Mouse (Mus musculus): ENCODE measurements around the gene Il1rn. TPM values are rescaled to one million over a fixed set of nuclear protein-coding genes. Genes with fewer than 3 reads are reported as not detected.

Gene Il1rn
- polyA plus RNA-seq, 1 experiment from 2014 or later: 14.2 TPM

DNA sequence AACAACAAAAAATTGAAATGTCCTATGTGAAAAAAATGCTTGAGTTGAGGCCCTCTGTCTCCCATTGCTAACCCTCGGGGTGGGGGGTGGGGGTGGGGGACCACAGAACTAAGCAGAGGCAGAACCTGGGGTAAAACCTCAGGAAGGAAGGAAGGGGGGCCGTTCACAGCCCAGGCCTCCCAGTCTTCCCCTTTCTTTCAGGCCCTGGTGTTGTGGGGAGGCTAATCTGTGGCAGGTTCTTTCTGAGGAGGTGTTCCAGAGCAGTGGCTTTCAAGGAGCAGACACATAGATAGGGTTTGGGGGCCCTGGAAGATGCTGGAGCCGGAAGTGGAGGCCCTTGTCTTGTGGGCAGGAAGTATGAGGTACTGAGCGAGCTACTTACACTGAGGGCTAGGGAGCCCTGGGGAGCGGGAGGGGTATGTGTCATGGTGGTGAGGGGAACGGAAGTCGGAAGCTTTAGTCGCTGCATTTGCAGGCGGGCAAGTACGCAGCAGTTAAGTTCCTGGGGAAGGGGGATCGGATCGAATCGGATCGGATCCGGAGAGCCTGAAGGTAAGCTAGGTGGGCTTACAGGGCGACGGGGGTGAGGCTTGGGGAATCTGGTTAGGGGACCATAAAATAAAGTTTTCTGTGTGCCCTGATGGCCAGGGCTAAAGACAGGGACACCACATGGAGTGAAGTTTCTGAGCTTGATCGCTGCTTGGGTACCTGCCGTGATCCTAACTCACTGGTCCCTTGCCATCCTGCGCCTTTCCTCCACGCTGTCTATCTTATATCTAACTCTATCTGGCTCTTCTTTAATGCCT is 49.7 kb downstream of the Il1rn start:
- H3K9ac ChIP-seq (ENCODE audit: low read depth, low read length): peak overlapping the region; percentile 58
- H3K4me2 ChIP-seq (ENCODE audit: low read depth, low read length): peak overlapping the region; percentile 66
- H3K4me1 ChIP-seq (ENCODE audit: control insufficient read depth, low read depth, low read length): peaks cover 20% of the 10 kb centered on the region
- H3K36me3 ChIP-seq (ENCODE audit: control insufficient read depth, insufficient read depth): no peaks in the 10 kb centered on the region
- peak; percentile 38 for ATAC-seq (ENCODE audit: low read depth)
- 18% methylated on average over 21 of the region's 21 CpGs for WGBS (ENCODE audit: insufficient replicate concordance)
- peak overlapping the region; percentile 81 for H3K27ac ChIP-seq (ENCODE audit: low read length)
- no peaks in the 10 kb centered on the region for H3K27me3 ChIP-seq (ENCODE audit: control insufficient read depth, insufficient read depth, low read depth, low read length)
- H3K4me3 ChIP-seq (ENCODE audit: low read depth, low read length): peak overlapping the region; percentile 59
- no peaks in the 10 kb centered on the region for H3K9me3 ChIP-seq (replicated peaks; ENCODE audit: control insufficient read depth, low read length)

DNA sequence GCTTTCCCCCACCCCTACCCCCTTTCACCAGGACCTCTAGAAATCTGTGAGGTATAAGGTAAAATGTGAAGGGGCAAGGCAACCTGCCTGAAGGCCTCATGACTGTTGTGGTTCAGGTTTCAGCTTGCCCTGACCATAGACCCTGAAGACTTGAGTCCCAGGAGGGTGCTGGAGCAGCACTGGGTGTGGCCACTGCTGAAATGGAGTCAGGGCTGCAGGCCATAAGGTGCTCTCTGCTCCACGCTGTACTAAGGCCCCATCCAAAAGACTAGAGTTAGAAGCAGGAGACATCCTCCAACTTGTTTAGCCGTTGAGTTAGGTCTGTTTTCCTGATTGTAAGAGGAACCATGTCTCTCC is 50.3 kb downstream of the Il1rn start:
- no peak for ATAC-seq (ENCODE audit: low read depth)
- Histone ChIP-seq H3K4me2 (ENCODE audit: low read depth, low read length) (peak overlapping the region; percentile 66), H3K4me3 (ENCODE audit: low read depth, low read length) (peak overlapping the region; percentile 59), H3K27me3 (ENCODE audit: control insufficient read depth, insufficient read depth, low read depth, low read length) (no peaks in the 10 kb centered on the region), H3K9me3 (replicated peaks; ENCODE audit: control insufficient read depth, low read length) (no peaks in the 10 kb centered on the region), H3K9ac (ENCODE audit: low read depth, low read length) (peak overlapping the region; percentile 58), H3K27ac (ENCODE audit: low read length) (no peak overlapping the region), H3K36me3 (ENCODE audit: control insufficient read depth, insufficient read depth) (no peaks in the 10 kb centered on the region), H3K4me1 (ENCODE audit: control insufficient read depth, low read depth, low read length) (peaks cover 20% of the 10 kb centered on the region)
- 21% methylated on average over 2 of the region's 2 CpGs for WGBS (ENCODE audit: insufficient replicate concordance)

DNA sequence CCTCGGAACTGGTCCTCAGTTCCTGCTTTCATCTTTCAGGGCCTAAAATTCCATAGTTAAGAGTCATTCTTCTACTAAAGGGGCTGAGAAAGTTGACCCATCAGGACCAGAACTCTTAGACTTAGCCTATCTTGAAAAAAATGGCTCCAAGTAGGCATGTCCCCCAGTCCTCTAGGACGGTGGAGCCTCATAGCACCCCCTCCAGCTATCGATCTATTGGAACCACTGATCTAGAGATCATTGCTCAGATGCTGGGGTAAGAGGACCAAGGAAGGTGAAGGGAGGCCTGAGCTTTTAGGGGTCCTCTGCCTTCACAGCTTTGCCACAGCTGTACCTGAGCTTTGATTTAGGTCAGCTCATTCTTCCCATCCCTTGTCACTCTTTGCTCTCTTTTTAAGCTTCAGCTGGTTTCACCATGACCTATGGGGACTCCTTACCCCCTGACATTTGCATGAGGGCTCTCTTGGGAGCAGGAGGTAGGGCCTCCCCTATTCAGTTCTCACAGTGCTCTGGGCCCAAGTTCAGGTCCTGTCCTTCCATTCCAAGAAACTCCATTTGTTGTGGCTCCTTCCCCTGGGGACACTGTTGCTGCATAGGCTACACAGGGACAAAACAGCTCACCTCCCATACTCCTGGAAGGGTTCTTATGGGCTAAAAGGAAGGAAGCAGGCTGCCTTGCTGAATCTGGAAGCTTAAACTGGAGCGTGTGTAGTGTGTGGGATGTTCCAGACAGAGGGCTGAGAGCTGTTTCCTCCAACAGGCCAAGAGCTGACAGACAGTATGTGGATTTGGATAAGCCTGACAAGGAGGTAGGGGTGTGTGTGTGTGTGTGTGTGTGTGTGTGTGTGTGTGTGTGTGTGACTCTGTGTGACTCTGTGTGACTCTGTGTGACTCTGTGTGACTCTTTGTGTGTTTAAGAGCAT is 51.0 kb downstream of the Il1rn start:
- WGBS (ENCODE audit: insufficient replicate concordance): 48% methylated on average over 4 of the region's 4 CpGs
- Histone ChIP-seq H3K4me1 (ENCODE audit: control insufficient read depth, low read depth, low read length) (peaks cover 20% of the 10 kb centered on the region), H3K27ac (ENCODE audit: low read length) (no peak overlapping the region), H3K9me3 (replicated peaks; ENCODE audit: control insufficient read depth, low read length) (no peaks in the 10 kb centered on the region), H3K4me2 (ENCODE audit: low read depth, low read length) (peak overlapping the region; percentile 66), H3K36me3 (ENCODE audit: control insufficient read depth, insufficient read depth) (no peaks in the 10 kb centered on the region), H3K27me3 (ENCODE audit: control insufficient read depth, insufficient read depth, low read depth, low read length) (no peaks in the 10 kb centered on the region), H3K4me3 (ENCODE audit: low read depth, low read length) (peak overlapping the region; percentile 59), H3K9ac (ENCODE audit: low read depth, low read length) (no peak overlapping the region; the same call in 1 of the 2 replicates)
- ATAC-seq (ENCODE audit: low read depth): no peak

DNA sequence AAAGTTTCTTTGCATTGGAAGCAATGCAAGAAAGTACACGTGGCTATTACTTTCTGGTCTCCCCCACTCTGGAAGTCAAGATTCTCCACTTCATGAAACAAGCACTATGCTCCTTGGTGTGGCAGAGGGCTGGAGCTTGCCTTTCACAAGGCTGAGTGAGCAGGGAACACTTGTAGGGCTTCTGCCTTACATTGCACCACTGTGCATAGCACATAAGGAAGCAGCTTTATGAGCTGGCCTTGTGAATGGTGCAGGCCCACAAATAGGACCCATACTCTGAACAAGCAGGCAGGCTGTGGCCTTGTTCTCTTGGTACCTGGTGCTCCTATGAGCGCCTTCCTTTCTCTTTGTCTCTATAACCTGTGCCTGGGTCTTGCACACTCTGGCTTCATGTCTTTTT is 56.6 kb downstream of the Il1rn start:
- no peaks in the 10 kb centered on the region for H3K4me1 ChIP-seq (ENCODE audit: control insufficient read depth, low read depth, low read length)
- H3K36me3 ChIP-seq (ENCODE audit: control insufficient read depth, insufficient read depth): no peaks in the 10 kb centered on the region
- H3K4me3 ChIP-seq (ENCODE audit: low read depth, low read length): no peak overlapping the region
- H3K27me3 ChIP-seq (ENCODE audit: control insufficient read depth, insufficient read depth, low read depth, low read length): no peaks in the 10 kb centered on the region
- H3K4me2 ChIP-seq (ENCODE audit: low read depth, low read length): no peak overlapping the region
- no peak for ATAC-seq (ENCODE audit: low read depth)
- H3K9ac ChIP-seq (ENCODE audit: low read depth, low read length): no peak overlapping the region
- H3K27ac ChIP-seq (ENCODE audit: low read length): no peak overlapping the region
- 62% methylated on average over 2 of the region's 2 CpGs for WGBS (ENCODE audit: insufficient replicate concordance)
- H3K9me3 ChIP-seq (replicated peaks; ENCODE audit: control insufficient read depth, low read length): no peaks in the 10 kb centered on the region

DNA sequence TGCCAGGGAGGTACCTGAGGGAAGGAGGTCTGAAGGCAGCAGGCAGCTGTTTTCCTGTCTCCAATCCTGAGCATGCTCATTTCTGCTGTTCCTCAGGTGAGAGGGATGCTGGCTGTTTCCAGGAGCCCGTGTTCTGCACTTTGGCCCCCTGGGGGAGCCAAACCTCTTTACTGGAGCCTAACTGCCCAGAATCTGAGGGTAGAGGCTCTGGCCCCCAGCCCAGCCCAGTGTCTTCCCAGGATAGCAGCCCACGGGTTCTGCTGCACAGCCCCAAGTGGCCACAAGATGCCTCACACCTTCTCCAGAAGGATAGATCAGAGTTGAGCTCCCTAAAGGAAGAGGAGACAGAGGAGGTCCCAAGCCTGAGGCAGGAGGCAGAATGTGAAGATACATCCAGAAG is 60.5 kb downstream of the Il1rn start:
- Histone ChIP-seq H3K4me2 (ENCODE audit: low read depth, low read length) (no peak overlapping the region), H3K4me3 (ENCODE audit: low read depth, low read length) (no peak overlapping the region), H3K36me3 (ENCODE audit: control insufficient read depth, insufficient read depth) (peaks cover 5% of the 10 kb centered on the region), H3K27me3 (ENCODE audit: control insufficient read depth, insufficient read depth, low read depth, low read length) (no peaks in the 10 kb centered on the region), H3K4me1 (ENCODE audit: control insufficient read depth, low read depth, low read length) (no peaks in the 10 kb centered on the region), H3K9me3 (replicated peaks; ENCODE audit: control insufficient read depth, low read length) (no peaks in the 10 kb centered on the region), H3K9ac (ENCODE audit: low read depth, low read length) (no peak overlapping the region), H3K27ac (ENCODE audit: low read length) (no peak overlapping the region)
- 46% methylated on average over 2 of the region's 2 CpGs for WGBS (ENCODE audit: insufficient replicate concordance)
- no peak for ATAC-seq (ENCODE audit: low read depth)

DNA sequence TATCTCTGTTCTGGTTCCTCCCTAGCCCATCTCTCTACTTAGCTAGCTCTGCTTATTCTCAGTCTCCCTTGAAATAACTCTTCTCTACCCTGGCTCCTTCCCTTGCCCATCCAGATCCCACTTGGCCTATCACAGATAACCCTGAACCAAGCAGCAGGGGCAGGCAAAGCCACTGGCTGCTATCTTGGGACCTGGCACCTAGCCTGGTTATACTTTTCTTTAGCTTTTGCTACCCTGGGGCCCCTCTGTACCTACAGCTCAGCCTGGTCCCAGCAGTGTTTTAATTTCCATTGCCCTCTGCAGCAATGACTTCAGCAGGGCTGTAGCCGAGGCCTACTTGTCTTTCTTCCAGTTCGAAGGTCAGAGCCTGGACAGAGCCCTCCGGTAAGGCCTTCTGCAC is 64.1 kb downstream of the Il1rn start:
- no peak overlapping the region for H3K4me2 ChIP-seq (ENCODE audit: low read depth, low read length)
- no peaks in the 10 kb centered on the region for H3K27me3 ChIP-seq (ENCODE audit: control insufficient read depth, insufficient read depth, low read depth, low read length)
- ATAC-seq (ENCODE audit: low read depth): no peak
- 84% methylated on average over 3 of the region's 3 CpGs for WGBS (ENCODE audit: insufficient replicate concordance)
- no peak overlapping the region for H3K9ac ChIP-seq (ENCODE audit: low read depth, low read length)
- peaks cover 7% of the 10 kb centered on the region for H3K36me3 ChIP-seq (ENCODE audit: control insufficient read depth, insufficient read depth)
- H3K4me3 ChIP-seq (ENCODE audit: low read depth, low read length): no peak overlapping the region
- no peaks in the 10 kb centered on the region for H3K4me1 ChIP-seq (ENCODE audit: control insufficient read depth, low read depth, low read length)
- H3K9me3 ChIP-seq (replicated peaks; ENCODE audit: control insufficient read depth, low read length): no peaks in the 10 kb centered on the region
- no peak overlapping the region for H3K27ac ChIP-seq (ENCODE audit: low read length)

Other genes starting within 250 kb of the Il1rn start
- not detected in 2 replicates for gene Tbpl2, start 240.3 kb upstream of the Il1rn start, polyA plus RNA-seq (2015; fragmentation: Nextera tagmentation; extraction: Ambion mirVana)
- not detected in 2 replicates for gene Il1f8, start 183.7 kb upstream of the Il1rn start, polyA plus RNA-seq (2015; fragmentation: Nextera tagmentation; extraction: Ambion mirVana)
- 0.32 and 0.68 TPM in 2 replicates for gene Il1f9, start 150.4 kb upstream of the Il1rn start, polyA plus RNA-seq (2015; fragmentation: Nextera tagmentation; extraction: Ambion mirVana)
- gene Il1f6, start 121.4 kb upstream of the Il1rn start, polyA plus RNA-seq (2015; fragmentation: Nextera tagmentation; extraction: Ambion mirVana): not detected in 2 replicates
- not detected in 2 replicates for gene Il1f5, start 59.9 kb upstream of the Il1rn start, polyA plus RNA-seq (2015; fragmentation: Nextera tagmentation; extraction: Ambion mirVana)
- not detected in 2 replicates for gene Il1f10, start 45.7 kb upstream of the Il1rn start, polyA plus RNA-seq (2015; fragmentation: Nextera tagmentation; extraction: Ambion mirVana)
- 6.8 and 7.3 TPM in 2 replicates for gene Psd4, start 30.7 kb downstream of the Il1rn start, polyA plus RNA-seq (2015; fragmentation: Nextera tagmentation; extraction: Ambion mirVana)
- gene Pax8, start 138.7 kb downstream of the Il1rn start, polyA plus RNA-seq (2015; fragmentation: Nextera tagmentation; extraction: Ambion mirVana): 0.05 and 0.40 TPM in 2 replicates

Measured in liver, embryonic 16.5 days (tissue).